Mouse (Mus musculus): ENCODE measurements around the gene Szt2. TPM values are rescaled to one million over a fixed set of nuclear protein-coding genes. Genes with fewer than 3 reads are reported as not detected.

The Szt2 gene
- total RNA-seq, 2 experiments from 2014 or later, result 40.3 to 43.4 TPM

- no peak for TF ChIP-seq CTCF (IDR thresholded peaks at IDR 0.05)
- no peak overlapping the region for H3K4me3 ChIP-seq
- no peak overlapping the region for H3K27ac ChIP-seq
- intact Hi-C loops (cut with DNase I), result no loop called here
- no peak for DNase-seq (ENCODE audit: extremely low spot score in 1 of 2, low spot score in 2 of 2)
Observed at GRCm38 (mm10) chr4:118401918-118402317, 7.2 kb downstream of the Szt2 start.

- no peak for DNase-seq (ENCODE audit: extremely low spot score in 1 of 2, low spot score in 2 of 2)
- intact Hi-C loops (cut with DNase I), result no loop called here
- no peak for TF ChIP-seq CTCF (IDR thresholded peaks at IDR 0.05)
- no peak overlapping the region for H3K27ac ChIP-seq
- no peak overlapping the region for H3K4me3 ChIP-seq
Observed at GRCm38 (mm10) chr4:118401421-118401820, 7.7 kb downstream of the Szt2 start.

GRCm38 (mm10) chr4:118398400-118398799 is 10.7 kb downstream of the Szt2 start:
- Histone ChIP-seq H3K27ac (no peak overlapping the region), H3K4me3 (no peak overlapping the region)
- intact Hi-C loops (cut with DNase I), result no loop called here
- no peak for TF ChIP-seq CTCF (IDR thresholded peaks at IDR 0.05)
- no peak for DNase-seq (ENCODE audit: extremely low spot score in 1 of 2, low spot score in 2 of 2)

GRCm38 (mm10) chr4:118396433-118396832 is 12.6 kb downstream of the Szt2 start:
- H3K4me3 ChIP-seq, result no peak overlapping the region
- no peak overlapping the region for H3K27ac ChIP-seq
- no peak for DNase-seq (ENCODE audit: extremely low spot score in 1 of 2, low spot score in 2 of 2)
- no peak for TF ChIP-seq CTCF (IDR thresholded peaks at IDR 0.05)
- intact Hi-C loops (cut with DNase I), result no loop called here

- intact Hi-C loops (cut with DNase I), result no loop called here
Observed at GRCm38 (mm10) chr4:118395289-118395688, 13.8 kb downstream of the Szt2 start.

GRCm38 (mm10) chr4:118394505-118394904 is 14.6 kb downstream of the Szt2 start:
- no peak for TF ChIP-seq CTCF (IDR thresholded peaks at IDR 0.05)
- no peak for DNase-seq (ENCODE audit: extremely low spot score in 1 of 2, low spot score in 2 of 2)
- H3K27ac ChIP-seq, result no peak overlapping the region
- intact Hi-C loops (cut with DNase I), result no loop called here
- H3K4me3 ChIP-seq, result no peak overlapping the region

More at GRCm38 (mm10) chr4:118395289-118395688, 13.8 kb downstream of the Szt2 start:
- Histone ChIP-seq H3K4me3 (no peak overlapping the region), H3K27ac (no peak overlapping the region)
- DNase-seq (ENCODE audit: extremely low spot score in 1 of 2, low spot score in 2 of 2), result no peak
- no peak for TF ChIP-seq CTCF (IDR thresholded peaks at IDR 0.05)

- H3K27ac ChIP-seq, result no peak overlapping the region
- intact Hi-C loops (cut with DNase I), result no loop called here
- no peak for DNase-seq (ENCODE audit: extremely low spot score in 1 of 2, low spot score in 2 of 2)
- no peak for TF ChIP-seq CTCF (IDR thresholded peaks at IDR 0.05)
- H3K4me3 ChIP-seq, result no peak overlapping the region
Observed at GRCm38 (mm10) chr4:118390146-118390545, 18.9 kb downstream of the Szt2 start.

- no peak for DNase-seq (ENCODE audit: extremely low spot score in 1 of 2, low spot score in 2 of 2)
- intact Hi-C loops (cut with DNase I), result no loop called here
- Histone ChIP-seq H3K27ac (no peak overlapping the region), H3K4me3 (no peak overlapping the region)
- TF ChIP-seq CTCF (IDR thresholded peaks at IDR 0.05), result no peak
Observed at GRCm38 (mm10) chr4:118387316-118387715, 21.8 kb downstream of the Szt2 start.

- intact Hi-C loops (cut with DNase I), result no loop called here
- Histone ChIP-seq H3K4me3 (no peak overlapping the region), H3K27ac (no peak overlapping the region)
- TF ChIP-seq CTCF (IDR thresholded peaks at IDR 0.05), result no peak
- DNase-seq (ENCODE audit: extremely low spot score in 1 of 2, low spot score in 2 of 2), result no peak
Observed at GRCm38 (mm10) chr4:118383271-118383670, 25.8 kb downstream of the Szt2 start.

GRCm38 (mm10) chr4:118375999-118376398 is 33.1 kb downstream of the Szt2 start:
- DNase-seq (ENCODE audit: extremely low spot score in 1 of 2, low spot score in 2 of 2), result no peak
- Histone ChIP-seq H3K27ac (no peak overlapping the region), H3K4me3 (no peak overlapping the region)
- no peak for TF ChIP-seq CTCF (IDR thresholded peaks at IDR 0.05)
- intact Hi-C loops (cut with DNase I), result no loop called here

GRCm38 (mm10) chr4:118371822-118372221 is 37.3 kb downstream of the Szt2 start:
- Histone ChIP-seq H3K27ac (no peak overlapping the region), H3K4me3 (no peak overlapping the region)
- DNase-seq (ENCODE audit: extremely low spot score in 1 of 2, low spot score in 2 of 2), result no peak
- intact Hi-C loops (cut with DNase I), result no loop called here
- TF ChIP-seq CTCF (IDR thresholded peaks at IDR 0.05), result no peak

- Histone ChIP-seq H3K4me3 (no peak overlapping the region), H3K27ac (no peak overlapping the region)
- intact Hi-C loops (cut with DNase I), result no loop called here
- no peak for TF ChIP-seq CTCF (IDR thresholded peaks at IDR 0.05)
- no peak for DNase-seq (ENCODE audit: extremely low spot score in 1 of 2, low spot score in 2 of 2)
Observed at GRCm38 (mm10) chr4:118368616-118369015, 40.5 kb downstream of the Szt2 start.

GRCm38 (mm10) chr4:118367551-118367950 is 41.5 kb downstream of the Szt2 start:
- DNase-seq (ENCODE audit: extremely low spot score in 1 of 2, low spot score in 2 of 2), result no peak
- no peak overlapping the region for H3K27ac ChIP-seq
- TF ChIP-seq CTCF (IDR thresholded peaks at IDR 0.05), result no peak
- intact Hi-C loops (cut with DNase I), result no loop called here
- no peak overlapping the region for H3K4me3 ChIP-seq

GRCm38 (mm10) chr4:118365991-118366390 is 43.1 kb downstream of the Szt2 start:
- Histone ChIP-seq H3K4me3 (no peak overlapping the region), H3K27ac (no peak overlapping the region)
- DNase-seq (ENCODE audit: extremely low spot score in 1 of 2, low spot score in 2 of 2), result no peak
- intact Hi-C loops (cut with DNase I), result no loop called here
- TF ChIP-seq CTCF (IDR thresholded peaks at IDR 0.05), result no peak

Data from left cerebral cortex, adult 2 months (tissue).